Mouse (Mus musculus) spleen, adult 2 months (tissue): ENCODE measurements around the gene Pnmt.

Experiments
- CTCF ChIP-seq: fragments of 200-500 bp; IDR thresholded peaks from 2 replicates; pipeline ENCODE4 v1.5.1; 2011; ENCODE audit warnings: mild to moderate bottlenecking, inconsistent platforms; ENCODE audit not compliant: insufficient read depth, insufficient read length, insufficient replicate concordance; ENCODE audit errors: extremely low read depth
- POLR2A ChIP-seq: fragments of 200-500 bp; IDR thresholded peaks from 2 replicates; pipeline ENCODE4 v1.6.1; 2011; ENCODE audit warnings: low read depth, low read length, inconsistent platforms

DNA sequence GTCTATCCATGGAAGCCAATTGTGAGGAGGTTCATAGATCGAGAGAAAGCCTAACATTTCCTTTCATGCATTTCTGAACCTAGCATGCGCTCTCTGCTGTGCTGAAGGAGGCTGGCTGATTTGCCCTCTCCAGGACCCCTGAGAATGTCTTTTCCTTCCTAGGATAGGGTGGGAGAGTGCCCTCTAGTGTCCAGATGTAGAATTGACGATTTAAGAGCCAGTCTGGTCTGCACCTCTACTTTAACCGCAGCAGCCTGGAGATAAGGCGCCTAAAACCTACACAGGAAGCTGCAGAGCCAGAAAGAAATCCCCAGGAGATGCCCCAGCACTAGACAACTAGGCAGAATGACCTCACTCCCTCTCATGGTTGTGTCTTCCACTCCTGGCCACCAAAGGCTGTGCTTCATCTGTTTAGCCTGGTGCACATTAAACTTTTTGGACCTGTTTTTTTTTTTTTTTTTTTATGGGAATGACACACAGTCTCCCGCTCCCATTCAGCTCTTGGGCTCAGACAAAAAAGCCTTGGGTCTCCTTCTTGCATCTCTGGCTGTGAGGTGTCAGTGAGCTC, 30.4 kb upstream of the Pnmt start:
- TF ChIP-seq POLR2A (no peak), CTCF (peak; percentile 27; the same call in 1 of the 2 replicates)
